Mouse (Mus musculus): ENCODE results near the gene Olfr1076. TPM values are rescaled to one million over a fixed set of nuclear protein-coding genes. Genes with fewer than 3 reads are reported as not detected.
"Not testable (repeated sequence)": the region's sequence is repeated elsewhere in the genome, so short reads cannot be mapped to it uniquely, and the experiment has no call there.

The Olfr1076 gene
- not detected in 2 replicates for polyA plus RNA-seq (2016; fragmentation: Nextera tagmentation; extraction: Ambion mirVana)

DNA sequence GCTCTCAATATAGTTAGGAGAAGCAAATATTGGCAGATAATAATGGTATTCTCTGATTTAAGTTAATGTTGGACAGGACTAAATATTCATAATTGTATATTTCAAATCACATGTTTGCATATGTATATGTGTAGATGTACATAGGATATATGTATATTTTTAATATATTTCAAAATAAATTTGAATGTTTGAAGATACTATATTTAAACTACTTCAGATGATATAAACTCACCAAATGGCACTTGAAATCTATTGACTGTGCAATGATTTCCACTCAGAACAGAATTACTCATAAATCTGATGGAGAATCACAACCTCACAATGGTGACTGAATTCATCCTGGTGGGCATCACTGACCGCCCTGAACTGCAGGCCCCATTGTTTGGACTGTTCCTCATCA, at the start of gene Olfr1076:
Gene Olfr1076 (plus strand): TSS at position 301 of the 400 bp plus-strand sequence.
- Histone ChIP-seq H3K4me1 (no peaks in the 10 kb centered on the region), H3K27ac (no peak within 1 kb of the TSS), H3K9me3 (no peaks in the 10 kb centered on the region), H3K27me3 (replicated peaks) (no peaks in the 10 kb centered on the region), H3K36me3 (no peaks in the 10 kb centered on the region), H3K4me3 (no peak within 1 kb of the TSS), H3K9ac (no peak within 1 kb of the TSS), H3K4me2 (replicated peaks) (no peak within 1 kb of the TSS)
- 88% methylated on average over 1 of the region's 1 CpGs for WGBS
- ATAC-seq (ENCODE audit: low FRiP score, low read depth): no peak

DNA sequence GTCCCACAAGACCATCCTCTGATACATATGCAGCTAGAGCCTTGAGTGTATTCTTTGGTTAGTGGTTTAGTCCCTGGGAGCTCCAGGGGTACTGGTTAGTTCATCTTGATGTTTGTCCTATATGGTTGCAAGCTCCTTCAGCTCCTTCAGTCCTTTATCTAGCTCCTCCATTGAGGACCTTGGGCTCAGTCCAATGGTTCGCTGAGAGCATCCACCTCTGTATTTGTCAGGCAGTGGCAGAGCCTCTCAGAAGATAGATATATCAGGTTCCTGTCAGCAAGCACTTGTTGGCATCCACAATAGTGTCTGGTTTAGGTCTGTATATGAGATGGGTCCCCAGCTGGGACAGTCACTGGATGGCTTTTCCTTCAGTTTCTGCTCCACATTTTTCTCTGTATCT, 47.8 kb upstream of the Olfr1076 start:
- Histone ChIP-seq H3K9ac (no peak overlapping the region), H3K27me3 (replicated peaks) (no peaks in the 10 kb centered on the region), H3K9me3 (no peaks in the 10 kb centered on the region), H3K27ac (no peak overlapping the region), H3K4me1 (no peaks in the 10 kb centered on the region), H3K4me2 (replicated peaks) (no peak overlapping the region), H3K4me3 (no peak overlapping the region), H3K36me3 (no peaks in the 10 kb centered on the region)
- ATAC-seq (ENCODE audit: low FRiP score, low read depth): no peak
- 91% methylated on average over 1 of the region's 1 CpGs for WGBS

DNA sequence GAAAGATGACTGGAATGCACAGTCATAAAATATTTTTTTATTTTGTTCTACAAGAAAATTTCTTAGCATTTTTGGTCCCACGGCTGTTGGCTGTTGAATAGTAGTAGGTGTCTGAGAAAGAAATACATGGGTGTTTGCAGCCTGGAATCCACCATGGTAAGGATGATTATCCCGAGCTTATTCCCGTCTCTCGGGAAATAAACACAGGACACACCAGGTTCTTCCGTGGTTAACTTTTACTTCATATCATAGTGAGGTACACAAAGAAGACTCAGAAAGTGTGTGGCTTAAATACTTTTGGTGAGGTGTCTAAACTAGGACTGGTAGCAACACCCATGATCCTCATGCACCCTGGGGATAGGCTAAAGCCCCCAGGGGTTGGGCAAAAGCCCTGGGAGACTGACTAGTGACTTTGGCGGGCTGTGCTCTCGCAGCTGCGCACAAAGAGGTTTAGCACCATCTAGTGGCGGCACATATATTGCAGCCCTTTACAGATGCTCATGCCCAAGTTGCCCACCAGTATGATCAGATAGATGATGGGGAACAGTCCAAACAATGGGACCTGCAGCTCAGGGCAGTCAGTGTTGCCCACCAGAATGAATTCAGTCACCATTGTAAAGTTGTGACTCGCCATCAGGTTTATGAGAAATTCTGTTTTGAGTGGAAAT, 43.7 kb upstream of the Olfr1076 start:
- peak; percentile 68 for ATAC-seq (ENCODE audit: low FRiP score, low read depth)

DNA sequence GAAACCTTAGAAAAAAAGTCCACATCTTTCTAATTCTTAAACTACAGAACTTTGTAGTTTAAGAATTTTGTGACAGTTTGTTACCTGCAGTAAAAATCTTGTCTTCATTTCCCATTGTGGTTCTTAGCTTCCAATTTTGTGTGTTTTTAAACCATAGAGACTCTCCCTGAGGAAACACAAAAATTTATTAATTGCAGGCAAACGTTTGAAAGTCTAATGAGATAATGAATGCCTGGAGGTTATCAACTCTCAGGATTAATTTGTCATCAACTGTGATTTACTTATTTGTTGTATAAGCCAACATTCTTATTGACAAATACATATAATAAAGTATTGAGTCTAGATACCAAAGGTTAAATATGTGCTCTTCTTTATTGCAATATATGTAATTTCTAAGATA, 21.0 kb upstream of the Olfr1076 start, which contains the start of gene Olfr228:
Gene Olfr228 (minus strand): TSS at position 101 of the 400 bp plus-strand sequence.
- Histone ChIP-seq H3K27me3 (replicated peaks) (no peaks in the 10 kb centered on the region), H3K9me3 (no peaks in the 10 kb centered on the region), H3K9ac (no peak within 1 kb of the TSS), H3K27ac (no peak within 1 kb of the TSS), H3K36me3 (no peaks in the 10 kb centered on the region), H3K4me1 (no peaks in the 10 kb centered on the region), H3K4me3 (no peak within 1 kb of the TSS), H3K4me2 (replicated peaks) (no peak within 1 kb of the TSS)
- no peak for ATAC-seq (ENCODE audit: low FRiP score, low read depth)
- 45% methylated on average over 1 of the region's 1 CpGs for WGBS

More for the DNA sequence above, 43.7 kb upstream of the Olfr1076 start:
- Histone ChIP-seq H3K4me1 (no peaks in the 10 kb centered on the region), H3K36me3 (no peaks in the 10 kb centered on the region), H3K9me3 (no peaks in the 10 kb centered on the region), H3K9ac (no peak overlapping the region), H3K4me2 (replicated peaks) (no peak overlapping the region), H3K27me3 (replicated peaks) (no peaks in the 10 kb centered on the region), H3K4me3 (no peak overlapping the region), H3K27ac (no peak overlapping the region)
- WGBS: 45% methylated on average over 10 of the region's 10 CpGs

DNA sequence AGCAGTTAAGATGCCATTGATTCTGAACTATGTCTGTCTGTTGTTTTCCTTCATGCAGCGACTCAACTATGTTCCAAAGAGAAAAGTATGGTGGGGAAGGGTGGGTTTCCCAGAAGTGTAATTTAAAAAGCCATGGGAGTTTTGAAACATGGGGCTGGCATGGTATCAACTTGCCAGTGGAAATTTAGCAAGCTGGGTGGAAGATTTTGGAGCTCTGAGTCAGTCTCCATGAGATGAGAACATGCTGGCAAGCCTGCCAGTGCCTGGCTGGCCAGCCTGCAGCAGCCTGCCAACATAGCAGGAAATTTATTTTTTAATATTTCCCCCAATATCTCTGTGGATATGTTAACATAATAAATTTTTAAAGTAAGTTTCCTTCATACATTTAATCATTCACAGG, 22.7 kb downstream of the Olfr1076 start:
- no peaks in the 10 kb centered on the region for H3K27me3 ChIP-seq (replicated peaks)
- H3K4me2 ChIP-seq (replicated peaks): no peak overlapping the region
- no peak overlapping the region for H3K4me3 ChIP-seq
- H3K36me3 ChIP-seq: no peaks in the 10 kb centered on the region
- no peak overlapping the region for H3K9ac ChIP-seq
- no peak overlapping the region for H3K27ac ChIP-seq
- no peaks in the 10 kb centered on the region for H3K9me3 ChIP-seq
- WGBS: 85% methylated on average over 1 of the region's 1 CpGs
- no peaks in the 10 kb centered on the region for H3K4me1 ChIP-seq
- no peak for ATAC-seq (ENCODE audit: low FRiP score, low read depth)

DNA sequence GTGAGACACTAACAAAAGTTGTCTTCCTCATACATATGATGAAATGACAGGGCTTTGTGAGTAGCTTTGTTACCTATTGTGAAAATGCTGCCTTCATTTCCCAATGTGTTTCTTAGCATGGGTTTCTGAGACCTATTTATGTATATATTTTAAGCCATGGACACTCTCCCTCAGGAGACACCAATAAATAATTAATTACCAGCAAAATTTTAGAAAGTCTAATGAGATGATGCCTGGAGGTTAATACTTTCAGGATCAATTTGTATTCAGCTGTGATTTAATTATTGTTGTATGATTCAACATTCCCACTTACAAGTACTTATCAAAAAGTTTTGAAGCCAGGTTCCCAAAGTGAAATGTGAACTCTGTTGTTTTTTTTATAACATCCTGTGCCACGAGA, 34.1 kb downstream of the Olfr1076 start, which contains the start of gene Olfr1079:
Gene Olfr1079 (minus strand): TSS at position 101 of the 400 bp plus-strand sequence.
- H3K4me2 ChIP-seq (replicated peaks): no peak within 1 kb of the TSS
- no peaks in the 10 kb centered on the region for H3K27me3 ChIP-seq (replicated peaks)
- WGBS: 77% methylated on average over 1 of the region's 1 CpGs
- no peaks in the 10 kb centered on the region for H3K9me3 ChIP-seq
- no peak for ATAC-seq (ENCODE audit: low FRiP score, low read depth)
- no peaks in the 10 kb centered on the region for H3K4me1 ChIP-seq
- no peaks in the 10 kb centered on the region for H3K36me3 ChIP-seq
- no peak within 1 kb of the TSS for H3K4me3 ChIP-seq
- H3K9ac ChIP-seq: no peak within 1 kb of the TSS
- no peak within 1 kb of the TSS for H3K27ac ChIP-seq

DNA sequence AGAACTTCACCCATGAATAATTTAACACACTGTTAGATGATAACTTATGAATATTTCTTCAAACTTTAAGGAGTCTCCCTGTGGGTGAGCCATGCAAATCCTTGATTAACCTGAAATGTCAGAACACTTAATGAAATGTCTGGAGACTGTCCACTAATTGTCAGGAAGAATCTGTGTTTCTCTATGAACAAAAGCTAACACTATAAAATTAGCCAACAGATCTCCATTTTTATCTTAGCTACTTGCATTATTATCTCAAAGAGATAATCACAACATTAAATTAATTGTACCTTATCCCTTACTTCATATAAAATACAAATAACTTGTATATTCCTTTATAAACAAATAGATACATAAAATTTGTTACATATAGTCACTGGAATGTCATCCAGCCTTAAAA, 49.9 kb downstream of the Olfr1076 start, which contains the start of gene Olfr1080:
Gene Olfr1080 (minus strand): TSS at position 101 of the 400 bp plus-strand sequence.
- not testable (repeated sequence) for H3K4me3 ChIP-seq; H3K9me3 ChIP-seq; ATAC-seq (ENCODE audit: low FRiP score, low read depth); H3K4me1 ChIP-seq; H3K36me3 ChIP-seq; H3K9ac ChIP-seq; H3K4me2 ChIP-seq (replicated peaks); H3K27ac ChIP-seq; H3K27me3 ChIP-seq (replicated peaks)

Other genes with a start within 250 kb of the Olfr1076 start
- not detected in 2 replicates for gene Olfr1051, start 229.4 kb upstream of the Olfr1076 start, polyA plus RNA-seq (2016; fragmentation: Nextera tagmentation; extraction: Ambion mirVana)
- not detected in 2 replicates for gene Olfr1052, start 216.0 kb upstream of the Olfr1076 start, polyA plus RNA-seq (2016; fragmentation: Nextera tagmentation; extraction: Ambion mirVana)
- gene Olfr1053, start 193.2 kb upstream of the Olfr1076 start, polyA plus RNA-seq (2016; fragmentation: Nextera tagmentation; extraction: Ambion mirVana): not detected in 2 replicates
- not detected in 2 replicates for gene Olfr1054, start 173.0 kb upstream of the Olfr1076 start, polyA plus RNA-seq (2016; fragmentation: Nextera tagmentation; extraction: Ambion mirVana)
- not detected in 2 replicates for gene Olfr1055, start 158.2 kb upstream of the Olfr1076 start, polyA plus RNA-seq (2016; fragmentation: Nextera tagmentation; extraction: Ambion mirVana)
- gene Olfr1056, start 146.0 kb upstream of the Olfr1076 start, polyA plus RNA-seq (2016; fragmentation: Nextera tagmentation; extraction: Ambion mirVana): not detected in 2 replicates
- not detected in 2 replicates for gene Olfr1057, start 130.1 kb upstream of the Olfr1076 start, polyA plus RNA-seq (2016; fragmentation: Nextera tagmentation; extraction: Ambion mirVana)
- not detected in 2 replicates for gene Olfr1058, start 119.9 kb upstream of the Olfr1076 start, polyA plus RNA-seq (2016; fragmentation: Nextera tagmentation; extraction: Ambion mirVana)
- not detected in 2 replicates for gene Olfr1061, start 94.4 kb upstream of the Olfr1076 start, polyA plus RNA-seq (2016; fragmentation: Nextera tagmentation; extraction: Ambion mirVana)
- not detected in 2 replicates for gene Olfr1062, start 81.7 kb upstream of the Olfr1076 start, polyA plus RNA-seq (2016; fragmentation: Nextera tagmentation; extraction: Ambion mirVana)
- not detected in 2 replicates for gene Olfr1065, start 57.9 kb upstream of the Olfr1076 start, polyA plus RNA-seq (2016; fragmentation: Nextera tagmentation; extraction: Ambion mirVana)
- not detected in 2 replicates for gene Olfr1066, start 52.2 kb upstream of the Olfr1076 start, polyA plus RNA-seq (2016; fragmentation: Nextera tagmentation; extraction: Ambion mirVana)
- gene Olfr228, start 21.1 kb upstream of the Olfr1076 start, polyA plus RNA-seq (2016; fragmentation: Nextera tagmentation; extraction: Ambion mirVana): not detected in 2 replicates
- gene Olfr1079, start 34.0 kb downstream of the Olfr1076 start, polyA plus RNA-seq (2016; fragmentation: Nextera tagmentation; extraction: Ambion mirVana): not detected in 2 replicates
- not detected in 2 replicates for gene Olfr1080, start 49.8 kb downstream of the Olfr1076 start, polyA plus RNA-seq (2016; fragmentation: Nextera tagmentation; extraction: Ambion mirVana)
- not detected in 2 replicates for gene Olfr1082, start 90.5 kb downstream of the Olfr1076 start, polyA plus RNA-seq (2016; fragmentation: Nextera tagmentation; extraction: Ambion mirVana)
- not detected in 2 replicates for gene Olfr1084, start 131.3 kb downstream of the Olfr1076 start, polyA plus RNA-seq (2016; fragmentation: Nextera tagmentation; extraction: Ambion mirVana)
- not detected in 2 replicates for gene Olfr1085, start 153.6 kb downstream of the Olfr1076 start, polyA plus RNA-seq (2016; fragmentation: Nextera tagmentation; extraction: Ambion mirVana)
- gene Olfr1086, start 171.6 kb downstream of the Olfr1076 start, polyA plus RNA-seq (2016; fragmentation: Nextera tagmentation; extraction: Ambion mirVana): not detected in 2 replicates
- gene Olfr1087, start 189.9 kb downstream of the Olfr1076 start, polyA plus RNA-seq (2016; fragmentation: Nextera tagmentation; extraction: Ambion mirVana): not detected in 2 replicates
- not detected in 2 replicates for gene Olfr1089, start 225.2 kb downstream of the Olfr1076 start, polyA plus RNA-seq (2016; fragmentation: Nextera tagmentation; extraction: Ambion mirVana)